Mouse (Mus musculus) small intestine, adult 2 months (tissue): ENCODE measurements around the gene Lrrc40.

Experiments
- CTCF ChIP-seq: fragments of 200-500 bp; IDR thresholded peaks from 2 replicates; pipeline ENCODE4 v1.5.1; 2012; ENCODE audit warnings: low read depth, mild to moderate bottlenecking, control low read depth, inconsistent platforms, low read length, moderate library complexity, mixed read lengths; ENCODE audit not compliant: insufficient replicate concordance, insufficient read length; ENCODE audit errors: extremely low read depth
- POLR2A ChIP-seq: fragments of 200-500 bp; IDR thresholded peaks from 2 replicates; pipeline ENCODE4 v1.6.1; 2012; ENCODE audit warnings: low read depth, mild to moderate bottlenecking, control low read depth, inconsistent platforms, low read length, moderate library complexity

GRCm38 (mm10) chr3:158040755-158041154, 4.3 kb downstream of the Lrrc40 start:
- no peak for TF ChIP-seq CTCF
- no peak for TF ChIP-seq POLR2A
